ENCODE assay signal across 8 mouse cellular contexts in the genomic region with DNA sequence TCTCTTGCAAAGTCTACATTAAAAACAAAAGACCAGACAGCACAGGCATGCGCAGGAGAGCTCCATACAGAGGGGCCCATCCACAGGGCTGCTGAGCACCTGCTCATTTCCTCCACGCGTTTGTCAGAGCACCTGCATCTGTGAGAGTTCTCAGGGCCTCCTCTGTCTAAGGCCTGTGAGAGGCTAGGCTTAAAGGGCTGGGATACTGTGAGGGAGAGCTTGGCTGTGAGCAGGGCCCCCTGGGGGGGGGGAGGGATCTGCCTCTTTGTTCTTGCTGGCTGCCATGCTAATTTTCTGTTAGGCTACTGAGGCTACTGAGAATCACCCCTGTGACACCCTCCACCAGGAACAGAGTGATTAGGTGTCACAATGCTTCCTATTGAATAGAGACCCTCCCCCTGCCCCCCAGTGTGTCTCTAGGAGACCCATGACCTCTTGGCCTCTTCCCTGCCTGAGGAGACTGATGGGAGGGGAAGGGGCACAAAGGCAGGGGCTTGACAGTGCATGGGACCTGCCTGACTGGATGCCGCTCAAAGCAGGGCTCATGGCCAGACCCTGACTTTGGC. TPM values are rescaled to one million over a fixed set of nuclear protein-coding genes. Genes with fewer than 3 reads are reported as not detected.
DNase-seq lines count a peak whose midpoint lies in the region; ATAC-seq and TF ChIP-seq lines count a peak whose summit lies in the region.

No protein-coding gene starts in this region.

- H3K4me2 ChIP-seq in lung, embryonic 15.5 days: no peak overlapping the region
- H3K4me2 ChIP-seq in forebrain, embryonic 14.5 days (ENCODE audit: low read length): no peak overlapping the region
- no peak overlapping the region for H3K4me2 ChIP-seq in midbrain, embryonic 13.5 days (replicated peaks)
- no peak overlapping the region for H3K4me2 ChIP-seq in liver, postnatal 0 days (ENCODE audit: low read depth, low read length)

- no peak for TF ChIP-seq CTCF in liver, postnatal 0 days (IDR thresholded peaks at IDR 0.05; ENCODE audit: low read depth)

- DNase-seq in lung, adult 18-20 months: no peak
- peak; percentile 70 for DNase-seq in forebrain, embryonic 14.5 days (ENCODE audit: low spot score)
- DNase-seq in thymus, postnatal 4 days: peak; percentile 79
- no peak for DNase-seq in left cerebral cortex, postnatal 4 days
- no peak for DNase-seq in liver, postnatal 0 days
- DNase-seq in adrenal gland, adult 8-10 months: no peak

- intact Hi-C loops in left cerebral cortex, postnatal 4 days (cut with DNase I): loop anchor here (5.0 kb wide), 2 partner anchors 437 to 702 kb away; partner anchors contain the start of gene Plxna1

- peak; percentile 16; the same call in 1 of the 2 replicates for ATAC-seq in lung, embryonic 15.5 days (ENCODE audit: borderline replicate concordance, extremely low read depth, low FRiP score, low TSS enrichment)
- ATAC-seq in forebrain, embryonic 14.5 days: peak; percentile 63
- peak; percentile 64 for ATAC-seq in midbrain, embryonic 13.5 days
- ATAC-seq in liver, postnatal 0 days: no peak

- no peaks in the 10 kb centered on the region for H3K27me3 ChIP-seq in lung, embryonic 15.5 days
- H3K27me3 ChIP-seq in forebrain, embryonic 14.5 days (replicated peaks; ENCODE audit: control insufficient read depth, insufficient read depth, low read length): no peaks in the 10 kb centered on the region
- no peaks in the 10 kb centered on the region for H3K27me3 ChIP-seq in midbrain, embryonic 13.5 days
- no peaks in the 10 kb centered on the region for H3K27me3 ChIP-seq in liver, postnatal 0 days (ENCODE audit: insufficient read depth, low read length)

- H3K9me3 ChIP-seq in lung, embryonic 15.5 days: no peaks in the 10 kb centered on the region
- H3K9me3 ChIP-seq in forebrain, embryonic 14.5 days (replicated peaks; ENCODE audit: control insufficient read depth, low read length): no peaks in the 10 kb centered on the region
- H3K9me3 ChIP-seq in midbrain, embryonic 13.5 days: no peaks in the 10 kb centered on the region
- no peaks in the 10 kb centered on the region for H3K9me3 ChIP-seq in liver, postnatal 0 days (ENCODE audit: low read length)

- H3K36me3 ChIP-seq in lung, embryonic 15.5 days: no peaks in the 10 kb centered on the region
- no peaks in the 10 kb centered on the region for H3K36me3 ChIP-seq in forebrain, embryonic 14.5 days (ENCODE audit: control insufficient read depth, insufficient read depth, low read length)
- no peaks in the 10 kb centered on the region for H3K36me3 ChIP-seq in midbrain, embryonic 13.5 days
- H3K36me3 ChIP-seq in liver, postnatal 0 days (replicated peaks; ENCODE audit: insufficient read depth, low read length): no peaks in the 10 kb centered on the region

- peaks cover 50% of the 10 kb centered on the region for H3K4me1 ChIP-seq in lung, embryonic 15.5 days
- peaks cover 31% of the 10 kb centered on the region for H3K4me1 ChIP-seq in forebrain, embryonic 14.5 days (ENCODE audit: control insufficient read depth, insufficient read depth, low read length)
- H3K4me1 ChIP-seq in midbrain, embryonic 13.5 days (replicated peaks): peaks cover 69% of the 10 kb centered on the region
- no peaks in the 10 kb centered on the region for H3K4me1 ChIP-seq in liver, postnatal 0 days (ENCODE audit: insufficient read depth)

- 20% methylated on average over 4 of the region's 4 CpGs for WGBS in lung, embryonic 15.5 days
- WGBS in forebrain, embryonic 14.5 days: 2% methylated on average over 4 of the region's 4 CpGs
- 8% methylated on average over 4 of the region's 4 CpGs for WGBS in midbrain, embryonic 13.5 days
- 49% methylated on average over 4 of the region's 4 CpGs for WGBS in liver, postnatal 0 days (ENCODE audit: insufficient replicate concordance)

- peak overlapping the region; percentile 88 for H3K27ac ChIP-seq in lung, embryonic 15.5 days
- H3K27ac ChIP-seq in forebrain, embryonic 14.5 days (ENCODE audit: low read depth, low read length): peak overlapping the region; percentile 74
- H3K27ac ChIP-seq in midbrain, embryonic 13.5 days: peak overlapping the region; percentile 82
- no peak overlapping the region for H3K27ac ChIP-seq in liver, postnatal 0 days (ENCODE audit: low read depth)

- no peak overlapping the region for H3K9ac ChIP-seq in lung, embryonic 15.5 days
- H3K9ac ChIP-seq in forebrain, embryonic 14.5 days (ENCODE audit: low read length): peak overlapping the region; percentile 29; the same call in 1 of the 2 replicates
- H3K9ac ChIP-seq in midbrain, embryonic 13.5 days (replicated peaks): peak overlapping the region; percentile 2; the same call in 1 of the 2 replicates
- H3K9ac ChIP-seq in liver, postnatal 0 days (replicated peaks): no peak overlapping the region

- H3K4me3 ChIP-seq in lung, embryonic 15.5 days: no peak overlapping the region
- H3K4me3 ChIP-seq in forebrain, embryonic 14.5 days (ENCODE audit: low read depth, low read length): no peak overlapping the region
- H3K4me3 ChIP-seq in midbrain, embryonic 13.5 days (replicated peaks): no peak overlapping the region
- no peak overlapping the region for H3K4me3 ChIP-seq in liver, postnatal 0 days (ENCODE audit: low read depth, low read length)

- TF ChIP-seq EP300 in liver, postnatal 0 days (IDR thresholded peaks at IDR 0.05; ENCODE audit: low read depth): no peak

RNA-seq across cellular contexts. Expression of gene Tpra1, which starts 23.7 kb away (rescaled TPM):
- polyA plus RNA-seq in lung, embryonic 15.5 days (2015; fragmentation: Nextera tagmentation; extraction: Ambion mirVana): 68.5 and 75.8 TPM in 2 replicates
- 32.9 and 41.2 TPM in 2 replicates for polyA plus RNA-seq in forebrain, embryonic 14.5 days (2014; fragmentation: Nextera tagmentation; extraction: Ambion mirVana)
- 66.9 and 70.2 TPM in 2 replicates for polyA plus RNA-seq in midbrain, embryonic 13.5 days (2015; fragmentation: Nextera tagmentation; extraction: Ambion mirVana)
- 10 to 100 TPM; 37.2 to 41.2 TPM for total RNA-seq in left cerebral cortex, postnatal 4 days (2021)
- polyA plus RNA-seq in liver, postnatal 0 days (2015; fragmentation: Nextera tagmentation; extraction: Ambion mirVana): 32.2 and 33.9 TPM in 2 replicates
- 100 to 1,000 TPM; 122 to 168 (median 148) TPM for total RNA-seq in adrenal gland, adult 8-10 months (2022)

RNA-seq across cellular contexts. Expression of gene Mcm2, which starts 27.1 kb away (rescaled TPM):
- polyA plus RNA-seq in lung, embryonic 15.5 days (2015; fragmentation: Nextera tagmentation; extraction: Ambion mirVana): 141 and 142 TPM in 2 replicates
- polyA plus RNA-seq in forebrain, embryonic 14.5 days (2014; fragmentation: Nextera tagmentation; extraction: Ambion mirVana): 71.1 and 82.8 TPM in 2 replicates
- polyA plus RNA-seq in midbrain, embryonic 13.5 days (2015; fragmentation: Nextera tagmentation; extraction: Ambion mirVana): 66.2 and 71.9 TPM in 2 replicates
- 10 to 100 TPM; 12.5 to 14.3 TPM for total RNA-seq in left cerebral cortex, postnatal 4 days (2021)
- polyA plus RNA-seq in liver, postnatal 0 days (2015; fragmentation: Nextera tagmentation; extraction: Ambion mirVana): 42.1 and 53.6 TPM in 2 replicates
- 10 to 100 TPM; 26.9 to 51.6 (median 35.2) TPM for total RNA-seq in adrenal gland, adult 8-10 months (2022)

RNA-seq across cellular contexts. Expression of gene Podxl2, which starts 50.9 kb away (rescaled TPM):
- 47.1 and 49.3 TPM in 2 replicates for polyA plus RNA-seq in lung, embryonic 15.5 days (2015; fragmentation: Nextera tagmentation; extraction: Ambion mirVana)
- polyA plus RNA-seq in forebrain, embryonic 14.5 days (2014; fragmentation: Nextera tagmentation; extraction: Ambion mirVana): 334 and 428 TPM in 2 replicates
- 478 and 520 TPM in 2 replicates for polyA plus RNA-seq in midbrain, embryonic 13.5 days (2015; fragmentation: Nextera tagmentation; extraction: Ambion mirVana)
- 100 to 1,000 TPM; 494 to 504 TPM for total RNA-seq in left cerebral cortex, postnatal 4 days (2021)
- polyA plus RNA-seq in liver, postnatal 0 days (2015; fragmentation: Nextera tagmentation; extraction: Ambion mirVana): 1.1 and 1.3 TPM in 2 replicates
- 100 to 1,000 TPM in 2 of 4 experiments, 10 to 100 TPM in 2; 40.6 to 123 (median 83.0) TPM for total RNA-seq in adrenal gland, adult 8-10 months (2022)

Comparison
In these comparisons a context has a peak if more than half of its experiments do, and no peak if none do; other contexts are left out.
1. H3K9ac ChIP-seq: peak in forebrain, embryonic 14.5 days (single experiment) and midbrain, embryonic 13.5 days (single experiment); none in lung, embryonic 15.5 days (single experiment) and liver, postnatal 0 days (single experiment).
2. DNase-seq: peak in forebrain, embryonic 14.5 days (single experiment) and thymus, postnatal 4 days (single experiment); none in lung, adult 18-20 months (0 of 2), left cerebral cortex, postnatal 4 days (single experiment), liver, postnatal 0 days (single experiment) and adrenal gland, adult 8-10 months (single experiment).
3. RNA of gene Podxl2, which starts 50.9 kb away (polyA plus RNA-seq): 478 to 520 TPM in midbrain, embryonic 13.5 days, 334 to 428 TPM in forebrain, embryonic 14.5 days and 47.1 to 49.3 TPM in lung, embryonic 15.5 days; 1.1 to 1.3 TPM in liver, postnatal 0 days; every median in the first group is over 10 times any median in the second.